Mouse (Mus musculus) heart, embryonic 10.5 days (tissue): Measurements from ENCODE around the gene Atg16l1. TPM values are rescaled to one million over a fixed set of nuclear protein-coding genes. Genes with fewer than 3 reads are reported as not detected.

Experiments
- DNase-seq: peaks from one replicate; pipeline ENCODE4 v3.0.0-alpha.2; 2017; ENCODE audit warnings: low spot score
- H3K27ac ChIP-seq: fragments of 300-500 bp; sonication (generic); 2 replicates; pipeline ENCODE4 v1.5.1; 2016; ENCODE audit warnings: mild to moderate bottlenecking
- H3K27me3 ChIP-seq: fragments of 300-500 bp; sonication (generic); 2 replicates; pipeline ENCODE4 v1.6.1; 2016; ENCODE audit warnings: mild to moderate bottlenecking; ENCODE audit not compliant: poor library complexity, insufficient read depth, severe bottlenecking
- H3K36me3 ChIP-seq: fragments of 300-500 bp; sonication (generic); 2 replicates; pipeline ENCODE4 v1.6.1; 2016; ENCODE audit warnings: mild to moderate bottlenecking, moderate library complexity
- H3K4me1 ChIP-seq: fragments of 300-500 bp; sonication (generic); 2 replicates; pipeline ENCODE4 v1.6.1; 2016; ENCODE audit warnings: mild to moderate bottlenecking
- H3K4me3 ChIP-seq: fragments of 300-500 bp; sonication (generic); 2 replicates; pipeline ENCODE4 v1.5.1; 2016; ENCODE audit warnings: mild to moderate bottlenecking, moderate library complexity
- H3K9me3 ChIP-seq: fragments of 300-500 bp; sonication (generic); 2 replicates; pipeline ENCODE4 v1.6.1; 2016; ENCODE audit warnings: mild to moderate bottlenecking, moderate library complexity
- WGBS: fragments of 180-500 bp; shearing (Covaris S2); methylation state at CpG from one replicate; pipeline ENCODE4 v1.1.7; 2016; 5-methylcytosine and 5-hydroxymethylcytosine counted together
- polyA plus RNA-seq: library from polyadenylated mRNA; unstranded; fragments of >200 nt; fragmentation: Nextera tagmentation; extraction: Ambion mirVana; gene quantifications from 2 replicates; pipeline ENCODE4 v1.2.1, GENCODE M21; 2016

The Atg16l1 gene
- polyA plus RNA-seq: 32.1 and 33.5 TPM in 2 replicates

GRCm38 (mm10) chr1:87755641-87756470 lies at the start of gene Atg16l1:
Atg16l1 (plus strand) TSS chr1:87755870.
- Histone ChIP-seq H3K36me3 (peaks cover 27% of the 10 kb centered on the region), H3K9me3 (no peaks in the 10 kb centered on the region), H3K27ac (peak within 1 kb of the TSS; percentile 97), H3K4me1 (peaks cover 7% of the 10 kb centered on the region), H3K27me3 (no peaks in the 10 kb centered on the region), H3K4me3 (peak within 1 kb of the TSS; percentile 86)
- peak; percentile 98 for DNase-seq
- 1% methylated on average over 79 of the region's 79 CpGs for WGBS

DNA sequence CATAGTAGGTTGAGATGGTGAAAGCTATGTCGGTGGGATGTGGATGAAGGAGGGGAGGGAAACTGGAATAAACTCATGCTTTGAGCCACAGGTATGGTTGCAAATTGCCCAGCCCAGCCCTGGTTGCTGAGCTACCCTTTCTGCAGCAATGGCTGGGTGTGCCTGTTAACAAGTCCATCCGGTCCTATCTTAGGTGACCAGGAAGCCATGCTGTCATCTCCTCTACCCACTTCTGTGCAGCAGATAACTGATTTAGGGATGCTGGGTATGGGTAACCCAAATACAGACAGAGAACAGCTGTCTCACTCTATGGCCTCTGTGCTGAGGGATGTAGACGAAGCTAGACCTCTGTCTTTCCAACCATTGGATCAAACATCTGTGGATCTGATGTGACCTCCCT lies 49.3 kb upstream of the Atg16l1 start:
- WGBS: 74% methylated on average over 3 of the region's 3 CpGs
- Histone ChIP-seq H3K27ac (no peak overlapping the region), H3K4me1 (peaks cover 12% of the 10 kb centered on the region; the same call in 1 of the 2 replicates), H3K4me3 (no peak overlapping the region), H3K36me3 (peaks cover 6% of the 10 kb centered on the region; the same call in 1 of the 2 replicates), H3K9me3 (no peaks in the 10 kb centered on the region), H3K27me3 (no peaks in the 10 kb centered on the region; the same call in 1 of the 2 replicates)
- DNase-seq: peak; percentile 80

DNA sequence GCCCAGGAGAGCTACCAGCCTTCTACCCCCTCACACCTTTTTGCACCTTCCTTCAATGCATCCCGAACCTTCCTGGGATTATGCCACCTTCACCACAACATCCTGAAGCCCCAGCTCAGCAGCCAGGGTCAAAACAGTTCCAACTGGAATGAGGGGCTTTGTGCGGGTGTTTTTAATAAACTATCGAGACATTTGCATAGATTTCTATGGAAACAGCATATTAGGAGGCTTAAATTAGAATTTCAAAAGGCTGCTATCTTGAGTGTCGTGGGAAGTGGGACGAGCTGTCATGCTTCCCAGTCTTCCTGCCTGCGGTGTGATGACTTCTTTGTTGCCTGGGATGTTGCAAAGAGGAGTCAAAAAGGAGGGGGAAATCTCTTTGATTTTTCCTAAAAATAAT lies 46.6 kb upstream of the Atg16l1 start:
- H3K9me3 ChIP-seq: no peaks in the 10 kb centered on the region
- H3K27ac ChIP-seq: no peak overlapping the region
- H3K4me1 ChIP-seq: peaks cover 14% of the 10 kb centered on the region; the same call in 1 of the 2 replicates
- no peak overlapping the region for H3K4me3 ChIP-seq
- no peaks in the 10 kb centered on the region; the same call in 1 of the 2 replicates for H3K27me3 ChIP-seq
- DNase-seq: no peak
- peaks cover 9% of the 10 kb centered on the region; the same call in 1 of the 2 replicates for H3K36me3 ChIP-seq
- 71% methylated on average over 6 of the region's 6 CpGs for WGBS

DNA sequence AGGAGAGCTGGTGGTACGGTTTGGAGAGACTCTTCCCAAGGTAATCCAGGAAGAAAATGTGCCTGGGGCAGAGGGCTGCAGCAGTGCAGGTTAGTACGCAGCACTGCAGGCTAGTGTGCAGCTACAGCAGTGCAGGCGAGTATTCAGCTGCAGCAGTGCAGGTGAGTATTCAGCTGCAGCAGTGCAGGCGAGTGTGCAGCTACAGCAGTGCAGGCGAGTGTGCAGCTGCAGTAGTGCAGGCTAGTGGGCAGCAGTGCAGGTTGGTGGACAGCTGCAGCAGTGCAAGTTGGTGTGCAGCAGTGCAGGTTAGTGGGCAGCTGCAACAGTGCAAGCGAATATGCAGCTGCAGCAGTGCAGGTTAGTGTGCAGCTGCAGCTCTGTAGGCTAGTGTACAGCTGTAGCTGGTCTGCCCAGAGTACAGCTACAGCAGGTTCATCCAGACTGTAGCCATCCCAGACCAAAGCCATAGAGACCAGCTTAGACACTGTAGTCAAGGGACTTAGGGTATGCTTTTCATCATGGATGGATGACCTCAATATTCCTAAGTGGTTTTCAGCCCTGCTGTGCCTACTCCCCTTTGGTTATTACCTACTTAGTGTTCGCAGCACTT lies 45.9 kb upstream of the Atg16l1 start:
- Histone ChIP-seq H3K27me3 (no peaks in the 10 kb centered on the region; the same call in 1 of the 2 replicates), H3K4me3 (no peak overlapping the region), H3K9me3 (no peaks in the 10 kb centered on the region), H3K27ac (no peak overlapping the region), H3K36me3 (peaks cover 9% of the 10 kb centered on the region; the same call in 1 of the 2 replicates), H3K4me1 (0 out of 2 replicates have a peak, but pooled peaks cover 7% of the 10 kb centered on the region)
- DNase-seq: no peak
- WGBS: 82% methylated on average over 7 of the region's 7 CpGs

DNA sequence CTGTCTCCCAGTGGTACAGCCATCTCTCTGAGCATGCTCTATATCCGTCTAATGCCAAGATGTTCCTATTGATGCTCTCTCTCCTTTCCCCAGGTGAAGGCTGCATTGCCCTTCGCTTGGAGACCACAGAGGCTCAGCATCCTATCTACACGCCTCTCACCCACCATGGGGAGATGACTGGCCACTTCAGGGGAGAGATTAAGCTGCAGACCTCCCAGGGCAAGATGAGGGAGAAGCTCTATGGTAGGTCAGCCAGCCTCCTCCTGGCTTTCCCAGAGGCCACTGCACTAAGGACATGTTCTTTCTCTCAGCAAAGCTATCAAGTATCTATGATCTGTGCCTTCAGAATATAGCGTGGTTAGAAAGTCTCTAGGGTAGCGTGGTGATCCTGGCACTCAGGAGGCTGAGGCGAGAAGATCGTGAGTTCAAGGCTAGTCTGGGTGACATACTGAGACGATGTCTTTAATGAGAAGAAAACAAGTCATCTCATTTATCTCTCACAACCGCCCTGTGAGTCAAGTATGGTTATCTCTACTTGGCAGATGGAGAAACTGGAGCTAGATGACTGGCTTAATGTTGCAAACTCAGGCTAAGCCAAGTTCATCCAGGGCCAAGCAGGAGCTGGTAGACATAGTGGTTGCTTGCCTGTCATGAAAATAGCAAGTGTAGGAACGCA lies 43.6 kb upstream of the Atg16l1 start:
- no peak overlapping the region for H3K4me3 ChIP-seq
- no peaks in the 10 kb centered on the region; the same call in 1 of the 2 replicates for H3K27me3 ChIP-seq
- whole genome bisulfite sequencing: 64% methylated on average over 10 of the region's 10 CpGs
- no peak overlapping the region for H3K27ac ChIP-seq
- H3K4me1 ChIP-seq: 0 out of 2 replicates have a peak, but pooled peaks cover 7% of the 10 kb centered on the region
- H3K36me3 ChIP-seq: peaks cover 9% of the 10 kb centered on the region; the same call in 1 of the 2 replicates
- no peaks in the 10 kb centered on the region for H3K9me3 ChIP-seq
- DNase-seq: no peak

DNA sequence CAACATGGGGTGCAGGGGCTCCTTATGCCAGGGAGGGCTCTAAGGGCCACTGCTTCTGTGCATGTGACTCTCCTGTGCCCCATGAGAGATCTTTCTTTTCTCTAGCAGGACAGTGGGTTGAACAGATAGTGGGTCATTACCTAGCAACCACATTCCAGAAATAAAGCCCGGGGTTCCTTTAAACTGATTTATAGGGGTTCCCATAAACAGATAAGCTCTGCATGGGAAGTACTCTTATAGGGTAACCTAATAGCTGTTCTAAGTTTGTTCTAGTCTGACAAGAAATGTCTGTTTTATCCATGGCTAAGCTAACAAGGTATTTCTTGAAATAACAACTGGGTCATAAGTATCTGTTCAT lies 43.1 kb upstream of the Atg16l1 start:
- no peak for DNase-seq
- WGBS: 72% methylated on average over 1 of the region's 1 CpGs
- Histone ChIP-seq H3K27ac (no peak overlapping the region), H3K4me1 (0 out of 2 replicates have a peak, but pooled peaks cover 7% of the 10 kb centered on the region), H3K27me3 (no peaks in the 10 kb centered on the region; the same call in 1 of the 2 replicates), H3K9me3 (no peaks in the 10 kb centered on the region), H3K4me3 (no peak overlapping the region), H3K36me3 (peaks cover 9% of the 10 kb centered on the region; the same call in 1 of the 2 replicates)

GRCm38 (mm10) chr1:87721382-87721781 lies 34.3 kb upstream of the Atg16l1 start:
- peak; percentile 82 for DNase-seq
- H3K36me3 ChIP-seq: no peaks in the 10 kb centered on the region

GRCm38 (mm10) chr1:87722081-87722480 lies 33.6 kb upstream of the Atg16l1 start:
- no peak for DNase-seq
- Histone ChIP-seq H3K4me3 (no peak overlapping the region), H3K4me1 (peaks cover 4% of the 10 kb centered on the region; the same call in 1 of the 2 replicates), H3K9me3 (no peaks in the 10 kb centered on the region), H3K36me3 (no peaks in the 10 kb centered on the region), H3K27ac (no peak overlapping the region), H3K27me3 (peaks cover 7% of the 10 kb centered on the region; the same call in 1 of the 2 replicates)
- WGBS: 36% methylated on average over 2 of the region's 2 CpGs

More at GRCm38 (mm10) chr1:87721382-87721781, 34.3 kb upstream of the Atg16l1 start:
- no peak overlapping the region for H3K4me3 ChIP-seq
- WGBS: 22% methylated on average over 8 of the region's 8 CpGs
- no peak overlapping the region for H3K27ac ChIP-seq
- no peaks in the 10 kb centered on the region for H3K9me3 ChIP-seq
- H3K4me1 ChIP-seq: peaks cover 4% of the 10 kb centered on the region; the same call in 1 of the 2 replicates
- peaks cover 7% of the 10 kb centered on the region; the same call in 1 of the 2 replicates for H3K27me3 ChIP-seq

- no peak for DNase-seq
- Histone ChIP-seq H3K27me3 (peaks cover 7% of the 10 kb centered on the region; the same call in 1 of the 2 replicates), H3K27ac (no peak overlapping the region), H3K4me1 (peaks cover 4% of the 10 kb centered on the region; the same call in 1 of the 2 replicates), H3K9me3 (no peaks in the 10 kb centered on the region), H3K4me3 (no peak overlapping the region), H3K36me3 (no peaks in the 10 kb centered on the region)
- whole genome bisulfite sequencing: 73% methylated on average over 4 of the region's 4 CpGs
Observed at GRCm38 (mm10) chr1:87723351-87723750, 32.3 kb upstream of the Atg16l1 start.

- 79% methylated on average over 2 of the region's 2 CpGs for WGBS
- H3K4me1 ChIP-seq: no peaks in the 10 kb centered on the region
- H3K27ac ChIP-seq: no peak overlapping the region
- DNase-seq: no peak
- H3K36me3 ChIP-seq: no peaks in the 10 kb centered on the region
- no peaks in the 10 kb centered on the region for H3K27me3 ChIP-seq
- no peak overlapping the region for H3K4me3 ChIP-seq
- H3K9me3 ChIP-seq: no peaks in the 10 kb centered on the region
Observed at GRCm38 (mm10) chr1:87729070-87729469, 26.6 kb upstream of the Atg16l1 start.

- no peaks in the 10 kb centered on the region for H3K27me3 ChIP-seq
- H3K9me3 ChIP-seq: no peaks in the 10 kb centered on the region
- no peak overlapping the region for H3K27ac ChIP-seq
- no peaks in the 10 kb centered on the region for H3K4me1 ChIP-seq
- no peaks in the 10 kb centered on the region for H3K36me3 ChIP-seq
- H3K4me3 ChIP-seq: no peak overlapping the region
- DNase-seq: no peak
- 78% methylated on average over 6 of the region's 6 CpGs for WGBS
Observed at GRCm38 (mm10) chr1:87729850-87730249, 25.8 kb upstream of the Atg16l1 start.

DNA sequence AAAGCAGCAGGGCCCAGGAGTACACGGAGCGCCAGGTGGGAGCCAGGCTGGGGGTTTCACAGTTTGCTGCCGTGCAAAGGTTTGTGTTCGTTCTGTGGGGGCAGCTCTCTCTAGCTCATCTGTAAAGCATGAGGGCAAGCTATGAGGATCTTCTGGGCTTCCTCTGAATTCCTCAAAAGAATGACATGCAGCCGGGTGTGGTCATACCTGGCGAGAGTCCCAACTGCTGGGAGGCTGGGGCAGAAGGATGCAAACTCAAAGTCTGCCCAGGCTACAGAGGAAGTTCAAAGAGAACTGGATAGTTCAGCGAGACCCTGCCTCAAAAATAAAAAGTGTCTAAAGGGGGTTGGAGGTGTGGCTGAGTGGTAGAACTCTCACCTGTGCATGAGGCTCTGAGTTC lies 25.4 kb upstream of the Atg16l1 start:
- Histone ChIP-seq H3K9me3 (no peaks in the 10 kb centered on the region), H3K27ac (no peak overlapping the region), H3K27me3 (no peaks in the 10 kb centered on the region), H3K36me3 (no peaks in the 10 kb centered on the region), H3K4me3 (no peak overlapping the region), H3K4me1 (no peaks in the 10 kb centered on the region)
- DNase-seq: no peak
- 81% methylated on average over 7 of the region's 7 CpGs for WGBS
